Mouse (Mus musculus) olfactory bulb, adult 2 months (tissue): ENCODE measurements around the gene Ccr4. TPM values are rescaled to one million over a fixed set of nuclear protein-coding genes. Genes with fewer than 3 reads are reported as not detected.

ENCODE experiments used
- H3K27ac ChIP-seq: fragments of 200-500 bp; 2 replicates; pipeline ENCODE4 v1.5.1; 2012; ENCODE audit warnings: low read depth, low read length; ENCODE audit not compliant: insufficient read depth
- H3K4me1 ChIP-seq: fragments of 200-500 bp; 2 replicates; pipeline ENCODE4 v1.6.1; 2012; ENCODE audit warnings: low read length; ENCODE audit not compliant: control insufficient read depth, insufficient read depth
- H3K4me3 ChIP-seq: fragments of 200-500 bp; 2 replicates; pipeline ENCODE4 v1.5.1; 2012; ENCODE audit warnings: mild to moderate bottlenecking, low read depth, low read length, moderate library complexity; ENCODE audit not compliant: insufficient read depth
- CTCF ChIP-seq: fragments of 200-500 bp; IDR thresholded peaks from 2 replicates; pipeline ENCODE4 v1.5.1; 2012; ENCODE audit warnings: low read depth, mild to moderate bottlenecking, low read length, moderate library complexity; ENCODE audit not compliant: insufficient read depth
- POLR2A ChIP-seq: fragments of 200-500 bp; IDR thresholded peaks from 2 replicates; pipeline ENCODE4 v1.6.1; 2012; ENCODE audit warnings: mild to moderate bottlenecking, low read depth, low read length, moderate library complexity; ENCODE audit not compliant: insufficient read depth
- WGBS: fragments of 180-500 bp; shearing (Covaris S2); methylation state at CpG from one replicate; pipeline ENCODE4 v1.1.7; 2018; 5-methylcytosine and 5-hydroxymethylcytosine counted together
- polyA plus RNA-seq: library from polyadenylated mRNA; stranded (reverse); fragments of >200 nt; gene quantifications from 2 replicates; pipeline ENCODE4 v1.2.4, GENCODE M21; 2012; ENCODE audit warnings: low replicate concordance; ENCODE audit not compliant: missing spikeins, insufficient read depth, insufficient read length

Ccr4 gene
- polyA plus RNA-seq, 1 experiment = not detected

- Histone ChIP-seq H3K4me1 (no peaks in the 10 kb centered on the region), H3K4me3 (no peak overlapping the region), H3K27ac (no peak overlapping the region)
- 88% methylated on average over 4 of the region's 4 CpGs for WGBS
- no peak for TF ChIP-seq CTCF
- TF ChIP-seq POLR2A = no peak
Observed at GRCm38 (mm10) chr9:114486808-114487207, 17.9 kb downstream of the Ccr4 start.

- H3K4me1 ChIP-seq = no peaks in the 10 kb centered on the region
- TF ChIP-seq CTCF = no peak
- TF ChIP-seq POLR2A = no peak
- no peak overlapping the region for H3K4me3 ChIP-seq
- 83% methylated on average over 5 of the region's 5 CpGs for WGBS
- H3K27ac ChIP-seq = no peak overlapping the region
Observed at GRCm38 (mm10) chr9:114484771-114485170, 19.9 kb downstream of the Ccr4 start.

- Histone ChIP-seq H3K4me3 (no peak overlapping the region), H3K4me1 (no peaks in the 10 kb centered on the region), H3K27ac (no peak overlapping the region)
- TF ChIP-seq CTCF = no peak
- TF ChIP-seq POLR2A = no peak
- 90% methylated on average over 3 of the region's 3 CpGs for WGBS
Observed at GRCm38 (mm10) chr9:114480940-114481339, 23.8 kb downstream of the Ccr4 start.

- WGBS = 93% methylated on average over 9 of the region's 9 CpGs
- H3K27ac ChIP-seq = no peak overlapping the region
- H3K4me1 ChIP-seq = no peaks in the 10 kb centered on the region
- TF ChIP-seq CTCF = no peak
- no peak for TF ChIP-seq POLR2A
- no peak overlapping the region for H3K4me3 ChIP-seq
Observed at GRCm38 (mm10) chr9:114477019-114477418, 27.7 kb downstream of the Ccr4 start.

GRCm38 (mm10) chr9:114471892-114472291, 32.8 kb downstream of the Ccr4 start:
- WGBS = 86% methylated on average over 7 of the region's 7 CpGs
- no peak overlapping the region for H3K4me3 ChIP-seq
- no peaks in the 10 kb centered on the region for H3K4me1 ChIP-seq
- H3K27ac ChIP-seq = no peak overlapping the region
- no peak for TF ChIP-seq POLR2A
- TF ChIP-seq CTCF = no peak

GRCm38 (mm10) chr9:114468701-114469100, 36.0 kb downstream of the Ccr4 start:
- TF ChIP-seq CTCF (no peak), POLR2A (no peak)
- WGBS = 96% methylated on average over 4 of the region's 4 CpGs
- Histone ChIP-seq H3K4me3 (no peak overlapping the region), H3K27ac (no peak overlapping the region), H3K4me1 (no peaks in the 10 kb centered on the region)

- H3K27ac ChIP-seq = no peak overlapping the region
- no peaks in the 10 kb centered on the region for H3K4me1 ChIP-seq
- WGBS = 88% methylated on average over 5 of the region's 5 CpGs
- H3K4me3 ChIP-seq = no peak overlapping the region
- TF ChIP-seq CTCF (no peak), POLR2A (no peak)
Observed at GRCm38 (mm10) chr9:114468217-114468616, 36.5 kb downstream of the Ccr4 start.

GRCm38 (mm10) chr9:114466871-114467270, 37.8 kb downstream of the Ccr4 start:
- 81% methylated on average over 7 of the region's 7 CpGs for WGBS
- no peaks in the 10 kb centered on the region for H3K4me1 ChIP-seq
- no peak overlapping the region for H3K4me3 ChIP-seq
- no peak overlapping the region for H3K27ac ChIP-seq
- TF ChIP-seq POLR2A = no peak
- TF ChIP-seq CTCF = no peak

GRCm38 (mm10) chr9:114465442-114465841, 39.3 kb downstream of the Ccr4 start:
- TF ChIP-seq POLR2A (no peak), CTCF (no peak)
- no peaks in the 10 kb centered on the region for H3K4me1 ChIP-seq
- no peak overlapping the region for H3K27ac ChIP-seq
- H3K4me3 ChIP-seq = no peak overlapping the region
- 80% methylated on average over 6 of the region's 6 CpGs for WGBS

DNA sequence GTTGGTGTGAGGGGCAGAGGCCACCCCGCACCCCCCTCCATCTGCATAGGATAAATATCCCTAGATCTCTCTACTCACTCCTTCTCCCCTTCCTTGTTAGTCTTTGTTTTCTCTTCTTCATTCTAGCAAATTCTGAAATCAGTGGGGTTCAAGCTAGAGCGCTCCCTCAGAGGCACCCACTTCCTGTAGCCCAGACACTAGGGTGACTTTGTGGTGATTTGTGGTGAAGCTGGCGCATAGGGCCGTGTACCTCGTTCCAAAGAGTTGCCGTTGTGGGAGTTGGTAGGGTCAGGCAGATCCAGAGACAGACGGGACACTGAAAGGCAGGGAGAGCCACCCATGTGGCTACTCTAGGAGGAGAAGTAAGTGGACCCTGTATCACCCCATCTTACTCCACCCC, 42.1 kb downstream of the Ccr4 start:
- 94% methylated on average over 7 of the region's 7 CpGs for WGBS
- Histone ChIP-seq H3K4me3 (no peak overlapping the region), H3K4me1 (no peaks in the 10 kb centered on the region), H3K27ac (no peak overlapping the region)
- TF ChIP-seq CTCF (no peak), POLR2A (no peak)
